Mouse (Mus musculus): ENCODE results near the gene F11r.
"Not testable (repeated sequence)": the region's sequence is repeated elsewhere in the genome, so short reads cannot be mapped to it uniquely, and the experiment has no call there.

F11r gene

DNA sequence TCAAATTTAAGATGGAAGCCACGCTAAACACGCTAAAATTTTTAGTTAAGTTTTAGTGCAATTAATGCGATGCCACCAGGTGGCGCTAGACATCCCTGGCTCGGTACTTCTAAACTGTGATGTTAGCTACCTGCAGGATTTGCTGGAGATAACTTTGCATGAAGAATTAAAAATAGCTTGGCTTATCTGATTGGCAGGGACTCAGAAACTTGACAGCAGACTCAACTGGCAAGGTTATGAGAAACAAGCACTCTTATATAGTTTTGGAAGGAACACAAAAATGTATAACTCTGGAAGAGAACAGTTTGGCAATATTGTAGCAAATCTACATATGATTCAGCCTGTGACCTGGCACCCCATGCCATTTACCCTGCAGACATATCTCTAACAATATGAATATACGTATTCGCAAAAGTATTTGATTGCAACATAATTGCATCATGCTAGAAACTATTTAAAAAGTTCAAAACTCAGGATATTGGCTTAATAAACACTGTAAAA is 33.1 kb downstream of the F11r start:
- DNase-seq (ENCODE audit: low read depth in 2 of 2, low spot score in 2 of 2) = peak; percentile 52 to 73

DNA sequence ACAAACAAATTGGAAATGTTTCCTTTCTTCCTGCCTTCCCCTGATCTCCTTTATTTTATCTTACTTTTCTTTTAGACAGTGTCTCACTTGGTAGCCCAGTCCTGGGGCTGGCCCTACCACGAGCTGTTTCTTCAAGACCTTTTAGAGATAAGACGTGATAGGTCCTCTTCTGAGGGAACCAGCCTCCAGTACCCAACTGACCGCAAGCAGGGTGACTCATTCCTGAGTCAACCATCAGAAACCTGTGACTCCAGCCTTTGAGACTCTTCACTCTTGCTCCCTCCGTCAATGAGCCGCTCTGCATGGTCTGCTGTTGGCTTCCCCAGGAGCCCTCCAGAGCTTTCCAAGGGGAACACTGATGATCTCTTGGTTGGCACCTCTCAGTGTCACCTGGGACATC is 33.6 kb downstream of the F11r start:
- DNase-seq (ENCODE audit: low read depth in 2 of 2, low spot score in 2 of 2) = no peak

DNA sequence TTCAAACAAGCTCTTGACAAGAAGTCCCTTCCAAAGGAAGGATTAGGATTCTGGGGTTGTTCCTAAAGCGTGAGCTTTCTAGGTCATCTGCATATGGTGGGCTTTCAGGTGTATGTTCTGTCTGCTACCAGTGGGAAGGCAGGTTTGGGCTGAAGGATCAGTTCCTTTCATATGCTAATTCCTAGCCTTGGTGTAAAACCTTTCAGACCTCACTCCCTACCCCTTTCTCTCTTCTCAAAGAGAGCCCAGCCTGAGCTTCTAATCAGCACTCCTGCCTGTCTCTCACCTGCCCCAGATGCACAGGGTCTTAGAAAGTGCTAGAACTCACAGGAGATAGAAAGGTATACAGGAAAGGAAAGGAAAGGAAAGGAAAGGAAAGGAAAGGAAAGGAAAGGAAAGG is 34.1 kb downstream of the F11r start:
- DNase-seq (ENCODE audit: low read depth in 2 of 2, low spot score in 2 of 2) = no peak

DNA sequence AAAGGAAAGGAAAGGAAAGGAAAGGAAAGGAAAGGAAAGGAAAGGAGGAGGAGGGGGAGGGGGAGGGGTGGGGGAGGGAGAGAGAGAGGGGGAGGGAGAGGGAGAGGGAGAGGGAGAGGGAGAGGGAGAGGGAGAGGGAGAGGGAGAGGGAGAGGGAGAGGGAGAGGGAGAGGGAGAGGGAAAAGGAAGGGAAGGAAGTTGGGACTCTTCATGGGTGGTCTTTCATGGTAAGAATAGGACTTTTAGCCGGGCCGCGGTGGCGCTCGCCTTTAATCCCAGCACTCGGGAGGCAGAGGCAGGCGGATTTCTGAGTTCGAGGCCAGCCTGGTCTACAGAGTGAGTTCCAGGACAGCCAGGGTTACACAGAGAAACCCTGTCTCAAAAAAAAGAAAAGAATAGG is 34.6 kb downstream of the F11r start:
- DNase-seq (ENCODE audit: low read depth in 2 of 2, low spot score in 2 of 2) = not testable (repeated sequence)

DNA sequence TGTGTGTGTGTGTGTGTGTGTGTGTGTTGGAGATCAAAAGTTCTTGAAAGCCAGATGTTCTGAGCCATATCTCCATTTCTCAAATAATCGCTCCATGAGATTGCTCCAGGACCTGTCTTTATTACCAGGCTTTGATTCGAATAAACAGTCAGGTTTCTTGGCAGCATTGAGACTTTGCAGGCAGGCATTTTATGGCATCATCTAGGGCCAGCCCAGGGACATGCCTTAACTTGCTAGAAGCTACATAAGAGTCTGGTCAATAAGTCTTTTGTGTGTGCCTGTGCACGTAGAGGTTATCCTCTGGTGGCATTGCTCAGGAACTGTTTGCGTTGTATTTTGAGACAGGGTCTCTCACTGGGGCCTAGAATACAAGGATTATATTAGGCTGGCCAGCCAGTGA is 36.2 kb downstream of the F11r start:
- DNase-seq (ENCODE audit: low read depth in 2 of 2, low spot score in 2 of 2) = no peak

DNA sequence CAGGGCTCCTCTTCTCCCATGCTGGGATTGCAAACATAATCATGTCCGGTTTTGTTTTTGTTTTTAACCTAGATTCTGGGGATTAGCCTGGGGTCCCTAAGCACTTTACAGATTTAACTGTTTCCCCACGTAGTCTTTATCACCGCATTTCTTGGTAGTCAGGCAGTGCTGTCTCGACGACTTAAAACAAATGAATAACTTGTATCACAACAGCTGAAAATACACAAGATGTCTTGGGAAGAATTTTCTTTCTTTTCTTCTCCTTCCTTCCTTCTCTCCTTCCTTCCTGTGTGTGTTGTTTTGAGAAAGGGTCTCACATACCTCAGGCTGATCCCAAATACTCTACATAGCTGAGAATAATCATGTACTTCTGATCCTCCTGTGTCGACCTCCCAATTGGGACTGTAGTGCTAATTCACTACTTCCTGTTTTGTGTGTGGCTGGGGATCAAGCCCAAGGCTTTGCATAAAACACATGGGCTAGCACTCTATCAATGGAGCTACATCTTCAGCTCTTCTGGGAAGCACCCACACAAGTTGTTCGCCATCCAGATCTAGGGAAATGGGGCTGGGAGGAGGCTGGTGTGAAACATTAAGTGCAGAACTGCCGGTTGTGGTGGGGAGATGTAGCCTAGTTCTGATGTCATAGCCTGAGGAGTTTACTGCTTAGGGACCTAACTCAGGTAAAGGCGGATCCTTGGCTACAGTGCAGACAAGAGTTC is 36.7 kb downstream of the F11r start:
- no peak for DNase-seq (ENCODE audit: low read depth in 2 of 2, low spot score in 2 of 2)

DNA sequence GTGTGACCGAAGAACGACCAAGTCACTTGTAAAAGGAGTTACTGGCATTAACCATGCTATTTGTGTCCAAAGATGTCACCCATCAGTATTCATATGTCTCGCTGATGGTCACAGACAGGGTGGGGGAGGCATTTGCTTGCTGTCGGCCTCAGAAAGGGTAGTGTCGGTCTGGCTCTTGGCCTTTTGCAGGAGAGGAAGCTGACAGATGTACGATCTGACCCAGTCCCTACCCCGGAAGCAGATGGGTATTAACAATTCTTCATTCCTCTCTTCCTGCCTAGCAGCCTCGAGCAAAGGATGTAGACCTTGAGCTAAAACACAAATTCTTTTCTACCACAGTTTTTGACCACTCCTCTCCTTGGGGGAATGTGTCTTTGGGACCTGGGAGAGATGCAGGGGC is 39.8 kb downstream of the F11r start:
- DNase-seq (ENCODE audit: low read depth in 2 of 2, low spot score in 2 of 2) = no peak

DNA sequence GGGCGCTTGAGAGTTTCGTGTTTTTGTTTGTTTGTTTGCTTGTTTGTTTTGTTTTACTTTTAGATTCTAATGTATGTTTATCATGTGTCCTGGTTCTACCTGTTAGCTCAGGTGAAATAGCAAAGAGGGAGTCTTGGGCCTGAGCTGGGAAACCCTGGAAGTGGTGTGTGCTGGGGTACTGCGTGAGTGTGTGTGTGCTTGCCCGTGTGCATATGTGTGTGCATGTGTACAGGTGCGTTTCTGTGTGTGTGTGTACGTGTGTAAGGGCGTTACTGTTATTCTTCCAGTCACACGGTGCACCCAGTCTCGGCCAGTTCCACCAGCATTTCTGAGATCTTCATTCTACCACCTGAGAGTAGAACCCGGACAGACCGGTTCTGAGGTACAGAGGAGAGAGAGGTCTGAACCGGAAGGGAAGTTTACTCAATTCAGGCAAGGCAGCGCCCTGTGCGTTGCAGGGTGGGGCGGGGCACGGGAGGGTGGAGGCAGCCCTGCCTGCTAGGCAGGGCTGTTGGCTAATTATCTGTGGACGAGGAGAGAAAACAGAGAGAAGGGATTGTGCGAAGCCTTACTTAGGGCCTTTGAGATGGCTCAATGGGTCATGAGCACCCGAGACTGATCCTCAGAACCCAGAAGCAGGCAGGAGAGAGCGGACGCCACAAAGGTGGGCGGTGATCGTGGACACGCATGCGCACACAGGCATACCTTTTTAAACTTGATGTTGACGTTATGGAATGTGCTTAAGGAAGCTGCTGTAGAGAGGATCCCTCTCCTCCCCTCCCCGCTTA is 40.6 kb downstream of the F11r start:
- peak in 1 of 2 experiments; percentile 12 for DNase-seq (ENCODE audit: low read depth in 2 of 2, low spot score in 2 of 2)

DNA sequence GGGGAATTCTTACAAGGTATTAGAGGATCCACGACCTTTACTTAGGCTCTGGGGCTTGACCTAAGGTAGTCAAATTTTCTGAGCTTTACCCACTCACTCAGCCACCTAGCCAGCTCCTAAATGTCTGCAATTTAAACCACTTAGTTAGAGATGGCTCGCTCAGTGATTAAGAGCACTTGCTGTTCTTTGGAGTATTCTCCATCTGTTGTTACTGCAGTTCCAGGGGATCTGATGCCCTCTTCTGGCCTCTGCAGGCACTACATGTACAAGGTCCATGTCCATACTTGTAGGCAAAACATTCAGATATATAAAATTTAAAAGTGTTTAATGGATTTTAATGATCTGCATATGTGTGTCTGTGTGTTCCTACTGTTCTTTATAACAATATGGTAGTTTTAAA is 41.6 kb downstream of the F11r start:
- DNase-seq (ENCODE audit: low read depth in 2 of 2, low spot score in 2 of 2) = peak; percentile 43 to 66

DNA sequence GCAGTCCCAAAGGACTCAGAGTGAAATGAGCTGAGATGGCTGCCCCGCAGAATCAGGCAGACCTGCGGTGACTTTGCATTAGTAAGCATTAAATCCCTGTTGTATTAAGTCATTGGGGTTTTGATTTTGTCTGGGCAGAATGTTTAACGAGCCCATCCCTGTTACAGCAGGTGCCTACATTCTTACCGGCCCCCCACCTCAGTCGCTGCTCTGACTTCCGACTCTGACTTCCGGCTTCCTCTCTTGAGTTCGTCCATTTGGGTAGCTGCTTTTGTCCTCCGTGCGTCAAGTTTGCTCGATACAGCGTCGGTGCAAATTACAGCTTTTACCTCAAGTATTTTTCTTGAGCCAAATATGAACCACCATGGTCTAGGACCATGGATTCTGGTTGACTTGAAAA is 56.9 kb downstream of the F11r start:
- no peak for DNase-seq (ENCODE audit: low read depth in 2 of 2, low spot score in 2 of 2)

DNA sequence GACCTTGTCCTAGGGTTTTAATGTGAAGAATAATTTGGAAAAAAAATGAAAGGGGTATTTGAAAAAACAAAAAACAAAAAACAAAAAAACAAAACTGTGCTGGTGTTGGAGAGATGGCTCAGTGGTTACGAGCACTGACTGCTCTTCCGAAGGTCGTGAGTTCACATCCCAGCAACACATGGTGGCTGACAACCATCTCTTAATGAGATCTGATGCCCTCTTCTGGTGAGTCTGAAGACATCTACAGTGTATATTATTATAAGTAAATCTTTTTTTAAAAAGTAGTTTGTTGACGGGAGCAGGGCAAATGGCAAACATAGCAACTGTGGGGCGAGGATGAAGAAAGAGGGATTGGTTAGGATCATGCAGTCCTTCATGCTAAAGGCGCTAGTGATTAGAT is 58.0 kb downstream of the F11r start:
- no peak for DNase-seq (ENCODE audit: low read depth in 2 of 2, low spot score in 2 of 2)

DNA sequence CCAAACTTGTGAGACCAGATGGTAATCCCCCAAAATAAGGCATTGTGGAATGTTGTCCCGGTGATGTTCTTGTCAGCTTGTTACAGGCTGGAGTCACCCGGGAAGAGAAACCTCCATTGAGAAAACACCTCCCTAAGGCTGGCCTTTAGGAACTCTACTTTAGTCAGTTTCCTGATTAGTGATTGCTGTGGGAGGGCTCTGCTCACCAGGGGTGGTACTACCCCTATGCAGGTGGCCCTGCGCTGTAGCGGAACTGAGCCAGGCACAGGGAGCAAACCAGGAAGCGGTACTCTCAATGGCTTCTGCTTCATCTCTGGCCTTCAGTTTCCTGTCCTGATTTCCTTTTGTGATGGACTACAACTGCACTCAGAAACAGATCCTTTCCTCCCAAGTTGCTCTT is 62.5 kb downstream of the F11r start:
- no peak for DNase-seq (ENCODE audit: low read depth in 2 of 2, low spot score in 2 of 2)

DNA sequence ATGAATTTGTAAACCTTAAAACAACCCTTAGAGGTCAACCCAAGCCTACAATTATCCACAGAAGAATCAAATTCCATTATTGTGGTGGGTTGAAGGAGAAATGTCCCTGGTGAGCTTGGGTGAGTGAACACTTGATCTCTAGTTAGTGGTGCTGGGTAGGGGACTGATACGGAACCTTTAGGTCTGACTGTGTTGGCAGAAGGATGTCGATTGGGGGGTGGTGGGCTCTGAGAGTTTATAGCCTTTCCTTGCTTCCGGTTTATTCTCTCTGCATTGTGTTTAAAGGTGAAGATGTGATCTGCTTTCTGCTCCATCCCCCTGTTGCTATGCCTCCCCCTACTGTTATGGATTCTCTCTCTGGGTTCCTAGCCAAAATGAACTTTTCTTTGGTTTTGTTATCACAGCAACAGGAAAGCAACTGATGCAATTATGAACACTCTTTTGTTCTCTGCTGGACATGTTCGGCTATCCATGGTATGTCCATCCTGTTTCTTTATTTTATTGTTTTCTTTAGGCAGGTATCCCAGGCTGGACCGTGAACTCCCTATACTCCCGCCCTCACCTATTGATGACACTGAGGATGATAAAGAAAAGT is 63.8 kb downstream of the F11r start:
- no peak for DNase-seq (ENCODE audit: low read depth in 2 of 2, low spot score in 2 of 2)

DNA sequence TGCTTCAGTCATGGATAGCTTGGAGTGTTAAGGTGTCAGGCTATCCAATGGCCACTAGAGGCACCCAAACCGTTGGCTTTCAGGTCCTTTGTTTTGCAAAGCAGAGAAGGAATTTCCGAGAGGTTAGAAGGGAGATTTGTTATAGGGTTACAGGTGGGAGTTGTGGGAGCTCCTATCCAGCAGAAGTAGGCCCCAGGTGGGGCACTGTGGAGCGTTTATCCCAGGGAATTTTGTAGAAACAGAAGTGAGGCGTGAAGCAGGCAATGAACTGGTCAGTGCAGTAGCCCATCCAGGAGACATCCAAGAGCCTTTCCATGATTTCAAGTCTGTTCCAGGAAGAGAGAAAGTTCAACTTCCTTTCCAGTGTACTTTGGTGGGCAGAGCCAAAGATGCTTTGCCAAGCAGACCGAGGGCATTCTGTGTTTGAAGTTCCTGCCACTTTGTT is 64.3 kb downstream of the F11r start:
- no peak for DNase-seq (ENCODE audit: low read depth in 2 of 2, low spot score in 2 of 2)

DNA sequence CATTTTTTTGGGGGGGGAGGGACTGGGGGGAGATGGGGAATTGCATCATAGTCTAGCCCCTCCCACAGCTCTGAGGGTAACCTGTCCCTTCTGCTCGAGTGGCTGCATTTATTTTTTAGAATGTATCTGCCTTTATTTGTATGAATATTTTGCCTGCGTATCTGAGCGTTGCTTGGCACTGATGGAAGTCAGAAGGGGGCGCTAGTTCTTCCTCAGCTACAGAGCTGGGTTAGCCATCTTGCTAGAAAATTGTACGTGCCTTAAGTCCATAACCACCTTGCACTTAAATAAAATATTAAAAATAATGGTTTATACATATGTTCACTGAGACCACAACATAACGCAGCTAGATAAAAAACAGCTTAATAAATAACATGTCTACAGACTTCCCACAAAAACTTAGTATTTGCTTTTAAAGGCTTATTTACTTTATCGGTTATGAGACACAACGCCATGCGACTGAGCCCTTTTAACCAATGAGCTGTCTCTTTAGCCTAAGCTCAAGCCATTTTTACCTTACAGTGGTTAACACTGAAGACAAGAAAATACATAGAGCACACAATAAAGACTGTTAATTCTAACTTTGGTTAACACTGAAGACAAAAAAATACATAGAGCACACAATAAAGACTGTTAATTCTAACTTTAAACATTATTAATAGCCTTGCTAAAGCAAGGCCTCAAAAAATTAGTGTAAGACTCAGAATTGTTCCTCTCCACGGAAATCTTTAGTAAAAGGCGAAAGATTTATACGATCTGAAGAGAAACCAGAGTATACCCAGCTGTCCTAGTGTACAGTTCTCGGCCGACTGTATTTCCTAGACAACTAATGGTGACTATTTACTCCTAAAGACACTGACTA is 65.3 kb downstream of the F11r start:
- DNase-seq (ENCODE audit: low read depth in 2 of 2, low spot score in 2 of 2) = peak; percentile 42 to 48

DNA sequence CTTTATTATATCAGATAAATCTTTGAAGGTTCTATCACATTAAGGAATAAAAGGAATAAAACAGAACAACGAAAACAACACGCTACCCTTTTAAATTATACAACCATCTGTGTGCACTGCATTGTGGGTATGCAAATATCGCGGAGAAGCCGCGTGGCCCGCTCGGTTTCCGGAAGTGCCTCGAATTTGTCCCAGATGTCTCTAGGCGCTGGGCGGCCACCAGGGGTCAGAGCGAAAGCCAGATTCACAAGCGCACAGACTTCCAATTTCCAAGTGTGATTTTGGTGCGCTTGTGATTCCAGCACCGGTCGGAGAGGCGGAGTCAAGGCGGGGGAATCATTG is 65.9 kb downstream of the F11r start, which contains the start of gene Alyref2:
Alyref2 (plus strand) TSS at position 229 of the 342 bp plus-strand sequence.
- DNase-seq (ENCODE audit: low read depth in 2 of 2, low spot score in 2 of 2) = peak; percentile 94 to 96

DNA sequence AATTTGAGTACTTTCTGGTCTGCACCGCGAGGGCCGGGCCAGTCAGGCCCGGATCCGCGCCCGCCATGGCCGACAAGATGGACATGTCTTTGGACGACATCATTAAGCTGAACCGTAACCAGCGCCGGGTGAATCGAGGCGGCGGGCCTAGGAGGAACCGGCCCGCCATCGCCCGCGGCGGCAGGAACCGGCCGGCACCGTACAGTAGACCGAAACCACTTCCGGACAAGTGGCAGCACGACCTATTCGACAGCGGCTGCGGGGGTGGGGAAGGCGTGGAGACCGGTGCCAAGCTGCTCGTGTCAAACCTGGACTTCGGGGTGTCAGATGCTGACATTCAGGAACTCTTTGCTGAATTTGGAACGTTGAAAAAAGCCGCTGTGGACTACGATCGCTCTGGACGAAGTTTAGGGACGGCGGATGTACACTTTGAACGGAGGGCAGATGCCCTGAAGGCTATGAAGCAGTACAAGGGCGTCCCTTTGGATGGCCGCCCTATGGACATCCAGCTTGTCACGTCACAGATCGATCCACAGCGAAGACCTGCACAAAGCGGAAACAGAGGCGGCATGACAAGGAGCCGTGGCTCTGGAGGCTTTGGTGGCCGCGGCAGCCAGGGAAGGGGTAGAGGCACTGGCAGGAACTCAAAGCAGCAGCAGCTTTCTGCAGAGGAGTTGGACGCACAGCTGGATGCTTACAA is 66.4 kb downstream of the F11r start:
- DNase-seq (ENCODE audit: low read depth in 2 of 2, low spot score in 2 of 2) = peak; percentile 44 to 54

DNA sequence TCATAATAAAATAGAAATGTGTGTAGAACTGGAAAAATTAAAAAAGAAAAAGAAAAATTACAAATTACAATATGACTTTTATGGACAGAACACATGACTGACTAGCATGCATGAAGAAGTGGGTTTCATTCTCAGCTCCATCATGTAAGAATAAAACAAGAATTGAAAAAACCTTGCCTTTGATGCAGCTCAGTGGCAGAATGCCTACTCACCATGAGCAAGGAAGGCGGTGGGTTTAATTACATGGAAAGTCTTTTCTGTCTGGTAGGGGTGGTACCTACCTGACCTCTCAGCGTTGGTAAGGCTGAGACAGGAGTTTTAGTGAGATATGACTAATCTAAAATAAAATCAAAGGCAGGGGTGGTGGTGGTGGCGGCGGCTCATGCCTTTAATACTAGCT is 67.3 kb downstream of the F11r start:
- no peak for DNase-seq (ENCODE audit: low read depth in 2 of 2, low spot score in 2 of 2)

DNA sequence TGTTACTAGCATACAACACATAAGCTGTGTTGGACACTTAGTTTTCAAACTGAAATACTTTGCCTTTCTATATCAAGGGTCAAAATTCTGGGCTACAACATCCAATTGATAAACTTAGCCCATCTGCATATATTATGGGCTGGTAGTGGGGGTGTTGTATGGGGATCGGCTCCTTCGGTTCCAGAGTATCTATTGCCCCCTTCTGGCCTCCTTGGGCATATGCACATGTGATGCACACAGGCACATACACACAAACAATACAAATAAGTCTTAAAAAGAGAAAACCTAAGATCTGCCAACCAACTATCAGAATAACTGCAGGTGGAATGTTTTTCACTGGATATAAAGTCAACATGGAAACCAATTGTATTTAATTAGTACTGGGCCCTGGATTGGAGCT is 75.9 kb downstream of the F11r start:
- no peak for DNase-seq (ENCODE audit: low read depth in 2 of 2, low spot score in 2 of 2)

DNA sequence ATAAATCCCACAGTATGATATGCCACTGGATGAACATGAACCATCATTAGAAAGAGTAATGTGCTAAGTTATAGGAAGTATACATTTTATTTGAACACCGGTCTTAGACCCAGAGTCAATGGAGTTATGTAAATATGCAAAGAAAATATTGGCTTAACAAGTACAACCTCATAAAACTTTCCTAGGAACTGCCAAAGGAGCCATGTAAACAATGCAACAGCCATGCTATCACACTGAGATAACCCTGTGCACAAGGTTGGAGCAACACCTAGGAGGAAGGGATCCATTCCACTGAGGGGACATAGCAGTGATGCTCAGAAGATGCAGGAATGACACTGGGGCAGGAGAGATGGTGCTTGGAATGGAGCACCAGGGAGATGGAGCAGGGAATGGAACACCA is 76.4 kb downstream of the F11r start:
- DNase-seq (ENCODE audit: low read depth in 2 of 2, low spot score in 2 of 2) = no peak
